Mouse (Mus musculus) intestine, embryonic 16.5 days (tissue): ENCODE results near the gene Sh3glb1. TPM values are rescaled to one million over a fixed set of nuclear protein-coding genes. Genes with fewer than 3 reads are reported as not detected.

Experiments
- ATAC-seq: fragments of 200-750 bp; cut with Nextera tagmentation; 2 replicates; pipeline ENCODE4 v1.8.0; 2017; ENCODE audit warnings: moderate TSS enrichment, moderate library complexity
- H3K27ac ChIP-seq: fragments of 300-500 bp; sonication (generic); 2 replicates; pipeline ENCODE4 v1.5.1; 2014; ENCODE audit warnings: mild to moderate bottlenecking, low read length
- H3K27me3 ChIP-seq: fragments of 300-500 bp; sonication (generic); replicated peaks from 2 replicates; pipeline ENCODE4 v1.6.1; 2014; ENCODE audit warnings: low read length, control low read depth, mixed read lengths; ENCODE audit not compliant: control insufficient read depth, insufficient read depth
- H3K36me3 ChIP-seq: fragments of 300-500 bp; sonication (generic); 2 replicates; pipeline ENCODE4 v1.6.1; 2014; ENCODE audit warnings: low read length, control low read depth; ENCODE audit not compliant: control insufficient read depth, insufficient read depth
- H3K4me1 ChIP-seq: fragments of 300-500 bp; sonication (generic); 2 replicates; pipeline ENCODE4 v1.6.1; 2014; ENCODE audit warnings: low read length, control low read depth, mixed read lengths; ENCODE audit not compliant: control insufficient read depth, insufficient read depth
- H3K4me2 ChIP-seq: fragments of 300-500 bp; sonication (generic); 2 replicates; pipeline ENCODE4 v1.6.1; 2014; ENCODE audit warnings: low read depth, low read length, control low read depth
- H3K4me3 ChIP-seq: fragments of 300-500 bp; sonication (generic); 2 replicates; pipeline ENCODE4 v1.5.1; 2014; ENCODE audit warnings: mild to moderate bottlenecking, low read length
- H3K9ac ChIP-seq: fragments of 300-500 bp; sonication (generic); 2 replicates; pipeline ENCODE4 v1.6.1; 2014; ENCODE audit warnings: low read depth, low read length
- H3K9me3 ChIP-seq: fragments of 300-500 bp; sonication (generic); 2 replicates; pipeline ENCODE4 v1.6.1; 2016; ENCODE audit warnings: low read length, control low read depth; ENCODE audit not compliant: control insufficient read depth
- WGBS: fragments of 180-500 bp; shearing (Covaris S2); extraction: QIAGEN DNeasy Blood & Tissue Kit; methylation state at CpG from one replicate; pipeline ENCODE4 v1.1.7; 2014; 5-methylcytosine and 5-hydroxymethylcytosine counted together
- polyA plus RNA-seq: library from polyadenylated mRNA; unstranded; fragments of >200 nt; fragmentation: Nextera tagmentation; extraction: Ambion mirVana; gene quantifications from 2 replicates; pipeline ENCODE4 v1.2.1, GENCODE M21; 2015

Gene Sh3glb1
- polyA plus RNA-seq, 1 experiment from 2014 or later, result 77.9 TPM

DNA sequence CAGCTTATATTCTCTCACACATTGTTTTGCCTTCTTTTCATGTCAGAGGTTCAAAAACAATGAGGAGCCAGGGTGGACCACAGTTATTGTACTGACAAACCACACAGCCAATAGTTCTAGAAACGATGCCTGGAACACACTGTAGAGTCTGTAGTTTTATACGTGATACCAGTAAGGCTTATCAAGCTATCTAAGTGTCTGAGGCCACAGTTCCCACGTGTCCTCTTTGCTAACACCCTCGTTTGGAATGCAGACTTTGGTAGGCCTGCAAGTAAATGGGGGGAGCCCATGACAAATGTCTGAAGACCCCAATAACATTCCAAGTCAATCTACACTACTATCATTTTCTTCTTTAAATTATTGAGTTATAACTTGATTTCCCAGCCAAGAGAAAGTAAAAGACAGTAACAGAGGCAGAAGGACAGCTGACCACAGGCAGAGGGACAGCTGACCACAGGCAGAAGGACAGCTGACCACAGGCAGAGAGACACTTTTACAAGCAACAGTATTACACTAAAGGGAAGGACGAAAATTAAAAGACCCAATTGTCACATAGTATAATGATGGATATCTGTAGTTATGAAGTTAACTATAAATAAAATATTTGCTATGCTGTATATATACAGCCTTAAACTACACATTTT, 21.2 kb downstream of the Sh3glb1 start:
- H3K4me1 ChIP-seq, result no peaks in the 10 kb centered on the region
- no peak for ATAC-seq
- no peak overlapping the region for H3K4me2 ChIP-seq
- no peaks in the 10 kb centered on the region for H3K9me3 ChIP-seq
- H3K4me3 ChIP-seq, result no peak overlapping the region
- no peak overlapping the region for H3K9ac ChIP-seq
- H3K36me3 ChIP-seq, result peaks cover 15% of the 10 kb centered on the region
- no peak overlapping the region for H3K27ac ChIP-seq
- no peaks in the 10 kb centered on the region for H3K27me3 ChIP-seq
- 85% methylated on average over 5 of the region's 5 CpGs for WGBS

DNA sequence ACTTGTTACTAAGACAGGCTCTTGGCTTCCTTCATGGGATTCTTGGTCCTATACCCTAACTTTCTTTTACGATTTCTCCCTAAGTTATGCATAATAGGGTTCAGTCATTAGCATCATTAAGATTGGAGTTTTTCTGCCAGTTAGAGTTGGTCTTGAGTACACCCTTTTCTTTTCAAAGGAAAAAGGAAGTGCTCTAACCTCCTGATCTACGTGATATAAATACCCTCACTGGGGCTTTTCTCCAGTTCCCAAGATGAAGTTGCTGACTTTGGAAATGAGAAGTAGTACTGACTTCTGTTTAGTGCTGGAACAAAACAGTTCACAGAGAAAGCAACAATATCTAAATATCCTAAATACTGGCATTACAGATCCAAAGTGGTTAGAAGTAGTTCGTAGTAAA, 22.2 kb downstream of the Sh3glb1 start:
- Histone ChIP-seq H3K9me3 (no peaks in the 10 kb centered on the region), H3K27ac (no peak overlapping the region), H3K9ac (no peak overlapping the region), H3K4me2 (no peak overlapping the region), H3K4me1 (no peaks in the 10 kb centered on the region), H3K4me3 (no peak overlapping the region), H3K36me3 (peaks cover 18% of the 10 kb centered on the region), H3K27me3 (no peaks in the 10 kb centered on the region)
- 83% methylated on average over 3 of the region's 3 CpGs for WGBS
- no peak for ATAC-seq

GRCm38 (mm10) chr3:144697154-144697553, 23.0 kb downstream of the Sh3glb1 start:
- Histone ChIP-seq H3K4me3 (no peak overlapping the region), H3K9ac (no peak overlapping the region), H3K4me2 (no peak overlapping the region), H3K9me3 (no peaks in the 10 kb centered on the region), H3K27ac (no peak overlapping the region), H3K27me3 (no peaks in the 10 kb centered on the region), H3K4me1 (no peaks in the 10 kb centered on the region), H3K36me3 (peaks cover 18% of the 10 kb centered on the region)
- WGBS, result 69% methylated on average over 5 of the region's 5 CpGs
- ATAC-seq, result no peak

GRCm38 (mm10) chr3:144694941-144695340, 25.2 kb downstream of the Sh3glb1 start:
- Histone ChIP-seq H3K9ac (no peak overlapping the region), H3K27me3 (no peaks in the 10 kb centered on the region), H3K4me2 (no peak overlapping the region), H3K9me3 (no peaks in the 10 kb centered on the region), H3K4me1 (no peaks in the 10 kb centered on the region), H3K36me3 (peaks cover 18% of the 10 kb centered on the region), H3K4me3 (no peak overlapping the region), H3K27ac (no peak overlapping the region)
- no peak for ATAC-seq
- WGBS, result 79% methylated on average over 7 of the region's 7 CpGs

DNA sequence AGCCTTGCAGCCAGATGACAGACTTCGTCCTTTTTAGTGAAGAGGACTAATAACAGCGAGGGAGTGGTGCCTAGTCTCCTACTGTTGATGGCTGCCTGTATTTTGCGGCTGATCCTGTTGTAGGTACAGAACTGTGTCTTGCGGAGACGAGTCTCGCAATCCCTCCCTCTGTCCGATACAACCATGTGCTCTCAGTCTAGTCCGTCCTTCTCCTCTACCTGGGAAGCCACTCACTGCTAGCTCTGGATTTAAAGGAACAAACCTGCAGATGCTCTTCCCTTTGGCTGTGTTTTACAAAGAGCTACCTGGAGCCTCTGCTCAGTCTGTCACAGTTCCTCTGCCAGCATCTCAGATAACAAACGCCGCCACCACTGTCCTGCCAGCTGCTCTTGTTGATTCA, 26.1 kb downstream of the Sh3glb1 start:
- H3K27me3 ChIP-seq, result no peaks in the 10 kb centered on the region
- H3K36me3 ChIP-seq, result peaks cover 18% of the 10 kb centered on the region
- no peak for ATAC-seq
- no peak overlapping the region for H3K9ac ChIP-seq
- no peaks in the 10 kb centered on the region for H3K4me1 ChIP-seq
- no peak overlapping the region for H3K4me2 ChIP-seq
- no peak overlapping the region for H3K4me3 ChIP-seq
- no peak overlapping the region for H3K27ac ChIP-seq
- WGBS, result 92% methylated on average over 10 of the region's 10 CpGs
- no peaks in the 10 kb centered on the region for H3K9me3 ChIP-seq

DNA sequence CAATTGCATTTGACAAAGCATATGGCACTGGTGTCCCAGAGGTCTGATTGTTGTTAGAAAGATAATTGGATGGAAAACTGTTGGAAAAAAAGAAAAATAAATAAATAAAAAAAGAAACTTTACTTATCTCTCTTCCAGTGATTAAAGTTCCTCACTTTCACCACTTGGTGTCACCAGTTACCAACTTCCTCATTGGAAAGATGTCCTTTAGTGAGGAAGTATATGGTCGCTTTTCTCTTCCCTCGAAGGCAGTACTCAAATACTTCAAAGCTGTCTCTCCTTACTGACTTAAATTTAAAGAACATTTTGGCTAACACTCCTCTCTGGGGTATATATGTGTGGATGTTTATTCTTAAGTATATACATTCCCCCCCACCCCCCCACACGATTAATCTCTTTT, 28.1 kb downstream of the Sh3glb1 start:
- H3K4me1 ChIP-seq, result no peaks in the 10 kb centered on the region
- ATAC-seq, result peak; percentile 37; the same call in 1 of the 2 replicates
- H3K9me3 ChIP-seq, result no peaks in the 10 kb centered on the region
- no peak overlapping the region for H3K4me3 ChIP-seq
- 46% methylated on average over 3 of the region's 3 CpGs for WGBS
- no peaks in the 10 kb centered on the region for H3K27me3 ChIP-seq
- no peak overlapping the region for H3K27ac ChIP-seq
- H3K36me3 ChIP-seq, result peaks cover 12% of the 10 kb centered on the region
- H3K4me2 ChIP-seq, result no peak overlapping the region
- H3K9ac ChIP-seq, result no peak overlapping the region

DNA sequence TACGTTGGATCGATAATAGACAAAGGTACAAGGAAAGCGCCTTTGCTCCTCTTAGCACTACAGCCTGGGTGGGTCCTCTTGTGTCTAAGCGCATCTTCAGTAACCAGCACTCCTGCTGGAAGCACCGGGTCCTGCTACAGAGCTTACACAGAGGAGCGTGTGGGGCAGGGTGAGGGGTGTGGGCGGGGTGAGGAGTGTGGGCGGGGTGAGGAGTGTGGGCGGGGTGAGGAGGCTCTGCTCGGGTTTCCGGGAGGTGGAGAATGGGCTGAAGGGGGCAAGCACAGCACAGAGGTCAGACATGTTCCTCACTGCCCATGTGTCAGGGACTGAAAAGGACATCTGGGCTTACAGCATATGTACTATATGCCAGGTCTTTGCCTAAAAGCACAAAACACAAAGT, 30.9 kb downstream of the Sh3glb1 start:
- H3K4me2 ChIP-seq, result no peak overlapping the region
- no peaks in the 10 kb centered on the region for H3K9me3 ChIP-seq
- 25% methylated on average over 11 of the region's 11 CpGs for WGBS
- no peak overlapping the region for H3K9ac ChIP-seq
- no peaks in the 10 kb centered on the region for H3K4me1 ChIP-seq
- H3K27me3 ChIP-seq, result no peaks in the 10 kb centered on the region
- peaks cover 6% of the 10 kb centered on the region for H3K36me3 ChIP-seq
- H3K4me3 ChIP-seq, result no peak overlapping the region
- H3K27ac ChIP-seq, result no peak overlapping the region
- peak; percentile 78 for ATAC-seq

DNA sequence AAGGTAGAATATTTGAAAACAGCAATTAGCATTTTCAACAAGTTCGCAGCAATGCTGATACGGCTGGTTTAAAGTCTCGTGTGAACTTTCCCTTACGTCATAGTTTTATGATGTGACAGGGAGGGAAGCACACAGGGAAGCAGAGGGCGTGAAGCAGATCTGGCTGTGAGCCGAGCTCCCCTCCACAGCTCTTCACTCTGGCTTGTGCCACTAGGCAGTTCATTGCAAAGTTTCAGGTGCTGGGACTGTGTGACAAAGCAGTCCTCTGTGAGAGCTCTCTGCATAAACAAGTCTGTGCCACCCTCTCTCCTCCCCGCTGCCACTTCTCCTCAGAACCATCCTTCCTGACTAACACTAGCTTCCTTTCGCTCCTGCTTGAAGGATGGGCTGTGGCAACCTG, 31.9 kb downstream of the Sh3glb1 start:
- Histone ChIP-seq H3K9ac (no peak overlapping the region), H3K4me2 (no peak overlapping the region), H3K4me1 (no peaks in the 10 kb centered on the region), H3K4me3 (no peak overlapping the region), H3K36me3 (no peaks in the 10 kb centered on the region), H3K9me3 (no peaks in the 10 kb centered on the region), H3K27ac (no peak overlapping the region), H3K27me3 (no peaks in the 10 kb centered on the region)
- 78% methylated on average over 8 of the region's 8 CpGs for WGBS
- no peak; the same call in 1 of the 2 replicates for ATAC-seq

DNA sequence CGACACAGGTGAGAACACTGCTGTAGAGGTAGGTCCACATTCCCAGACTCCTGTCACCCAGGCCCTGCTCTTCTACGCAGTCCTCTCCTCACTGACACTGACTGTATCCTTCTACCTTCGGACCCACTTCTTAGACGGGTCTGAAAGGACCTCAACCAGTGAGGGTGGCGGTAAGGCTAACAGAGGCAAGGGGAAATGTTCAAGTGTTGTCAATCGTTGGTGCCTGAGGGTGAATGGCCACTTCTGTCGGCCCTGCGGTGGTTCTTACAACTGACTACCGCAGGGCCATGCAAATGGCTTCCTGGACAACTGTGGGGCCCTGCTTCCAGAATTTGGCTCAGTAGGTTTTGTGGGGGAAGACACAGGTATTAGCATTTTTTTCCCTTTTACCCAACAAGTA, 32.5 kb downstream of the Sh3glb1 start:
- 93% methylated on average over 9 of the region's 9 CpGs for whole genome bisulfite sequencing

GRCm38 (mm10) chr3:144686146-144686545, 34.0 kb downstream of the Sh3glb1 start:
- no peak overlapping the region for H3K9ac ChIP-seq
- H3K27me3 ChIP-seq, result no peaks in the 10 kb centered on the region
- H3K4me2 ChIP-seq, result no peak overlapping the region
- H3K9me3 ChIP-seq, result no peaks in the 10 kb centered on the region
- H3K36me3 ChIP-seq, result no peaks in the 10 kb centered on the region
- 90% methylated on average over 5 of the region's 5 CpGs for WGBS
- ATAC-seq, result no peak
- no peak overlapping the region for H3K4me3 ChIP-seq
- no peak overlapping the region for H3K27ac ChIP-seq
- H3K4me1 ChIP-seq, result no peaks in the 10 kb centered on the region

More for the DNA sequence above, 32.5 kb downstream of the Sh3glb1 start:
- Histone ChIP-seq H3K4me2 (no peak overlapping the region), H3K4me1 (no peaks in the 10 kb centered on the region), H3K36me3 (no peaks in the 10 kb centered on the region), H3K9me3 (no peaks in the 10 kb centered on the region), H3K27me3 (no peaks in the 10 kb centered on the region), H3K9ac (no peak overlapping the region), H3K27ac (no peak overlapping the region), H3K4me3 (no peak overlapping the region)
- no peak for ATAC-seq
